Mouse (Mus musculus) stomach, embryonic 14.5 days (tissue): ENCODE results near the gene Prnd. TPM values are rescaled to one million over a fixed set of nuclear protein-coding genes. Genes with fewer than 3 reads are reported as not detected.

ENCODE experiments used
- ATAC-seq: fragments of 200-750 bp; cut with Nextera tagmentation; 2 replicates; pipeline ENCODE4 v1.8.0; 2017; ENCODE audit warnings: low read depth, moderate TSS enrichment; ENCODE audit not compliant: insufficient number of reproducible peaks, insufficient read depth, low FRiP score
- H3K27ac ChIP-seq: fragments of 300-500 bp; sonication (generic); 2 replicates; pipeline ENCODE4 v1.5.1; 2014; ENCODE audit warnings: mild to moderate bottlenecking, low read length, moderate library complexity, mixed read lengths
- H3K27me3 ChIP-seq: fragments of 300-500 bp; sonication (generic); 2 replicates; pipeline ENCODE4 v1.6.1; 2014; ENCODE audit warnings: low read length, control low read depth, mixed read lengths; ENCODE audit not compliant: control insufficient read depth, insufficient read depth
- H3K36me3 ChIP-seq: fragments of 300-500 bp; sonication (generic); 2 replicates; pipeline ENCODE4 v1.6.1; 2014; ENCODE audit warnings: mild to moderate bottlenecking, control low read depth, low read length, moderate library complexity, mixed read lengths; ENCODE audit not compliant: control insufficient read depth, insufficient read depth
- H3K4me1 ChIP-seq: fragments of 300-500 bp; sonication (generic); 2 replicates; pipeline ENCODE4 v1.6.1; 2014; ENCODE audit warnings: low read length, control low read depth, mixed read lengths; ENCODE audit not compliant: control insufficient read depth, insufficient read depth
- H3K4me2 ChIP-seq: fragments of 300-500 bp; sonication (generic); replicated peaks from 2 replicates; pipeline ENCODE4 v1.6.1; 2014; ENCODE audit warnings: low read depth, low read length, control low read depth
- H3K4me3 ChIP-seq: fragments of 300-500 bp; sonication (generic); 2 replicates; pipeline ENCODE4 v1.5.1; 2014; ENCODE audit warnings: low read depth, low read length, control low read depth
- H3K9ac ChIP-seq: fragments of 300-500 bp; sonication (generic); replicated peaks from 2 replicates; pipeline ENCODE4 v1.6.1; 2014; ENCODE audit warnings: low read depth, mild to moderate bottlenecking, control low read depth, low read length, moderate library complexity, mixed read lengths
- H3K9me3 ChIP-seq: fragments of 300-500 bp; sonication (generic); 2 replicates; pipeline ENCODE4 v1.6.1; 2016; ENCODE audit warnings: low read depth, low read length, control low read depth; ENCODE audit not compliant: control insufficient read depth
- WGBS: fragments of 180-500 bp; shearing (Covaris S2); extraction: QIAGEN DNeasy Blood & Tissue Kit; methylation state at CpG from one replicate; pipeline ENCODE4 v1.1.7; 2014; 5-methylcytosine and 5-hydroxymethylcytosine counted together
- polyA plus RNA-seq: library from polyadenylated mRNA; unstranded; fragments of >200 nt; fragmentation: Nextera tagmentation; extraction: Ambion mirVana; gene quantifications from 2 replicates; pipeline ENCODE4 v1.2.1, GENCODE M21; 2014

The Prnd gene
- polyA plus RNA-seq, 1 experiment from 2014 or later, result 49.9 TPM

GRCm38 (mm10) chr2:131980866-131981265 is 30.2 kb downstream of the Prnd start:
- ATAC-seq, result no peak; the same call in 1 of the 2 replicates
- H3K4me2 ChIP-seq, result no peak overlapping the region
- no peaks in the 10 kb centered on the region for H3K9me3 ChIP-seq
- no peak overlapping the region for H3K4me3 ChIP-seq
- H3K4me1 ChIP-seq, result no peaks in the 10 kb centered on the region
- no peaks in the 10 kb centered on the region for H3K27me3 ChIP-seq
- 33% methylated on average over 9 of the region's 9 CpGs for WGBS
- H3K27ac ChIP-seq, result no peak overlapping the region
- no peak overlapping the region for H3K9ac ChIP-seq
- no peaks in the 10 kb centered on the region for H3K36me3 ChIP-seq

DNA sequence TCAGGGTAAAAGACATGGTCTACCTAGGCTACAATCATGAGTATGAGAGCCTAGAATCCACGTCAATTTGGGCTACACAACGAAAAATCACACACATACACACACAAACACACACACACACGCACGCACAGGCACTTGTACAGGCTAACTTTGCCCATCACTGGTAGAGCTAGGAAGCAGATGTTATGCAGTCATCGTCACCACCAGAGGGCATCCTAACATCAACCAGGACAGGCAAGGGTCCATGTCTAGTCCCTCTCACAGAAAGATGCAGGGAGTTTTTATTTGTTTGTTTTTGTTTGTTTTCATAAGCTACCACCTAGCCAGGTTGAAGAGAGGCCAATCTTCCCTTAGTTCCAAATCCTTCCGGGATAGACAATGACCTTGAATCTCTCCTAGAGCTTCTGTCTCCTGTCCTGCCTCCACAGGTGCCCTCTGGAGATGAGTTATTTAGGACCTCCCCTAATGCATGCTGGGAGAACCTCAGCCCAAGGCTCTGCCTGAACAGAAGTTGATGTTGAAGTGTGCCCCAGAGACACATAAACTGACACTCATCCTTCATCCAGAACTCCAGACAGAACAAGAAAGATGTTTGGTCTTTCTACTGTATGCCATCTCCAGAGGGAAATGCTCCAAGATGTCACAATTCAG is 32.0 kb downstream of the Prnd start:
- Histone ChIP-seq H3K36me3 (no peaks in the 10 kb centered on the region), H3K9me3 (no peaks in the 10 kb centered on the region), H3K4me1 (no peaks in the 10 kb centered on the region), H3K27me3 (no peaks in the 10 kb centered on the region), H3K27ac (no peak overlapping the region), H3K4me2 (no peak overlapping the region), H3K9ac (no peak overlapping the region), H3K4me3 (no peak overlapping the region)
- WGBS, result 14% methylated on average over 6 of the region's 6 CpGs
- ATAC-seq, result peak; percentile 58; the same call in 1 of the 2 replicates

DNA sequence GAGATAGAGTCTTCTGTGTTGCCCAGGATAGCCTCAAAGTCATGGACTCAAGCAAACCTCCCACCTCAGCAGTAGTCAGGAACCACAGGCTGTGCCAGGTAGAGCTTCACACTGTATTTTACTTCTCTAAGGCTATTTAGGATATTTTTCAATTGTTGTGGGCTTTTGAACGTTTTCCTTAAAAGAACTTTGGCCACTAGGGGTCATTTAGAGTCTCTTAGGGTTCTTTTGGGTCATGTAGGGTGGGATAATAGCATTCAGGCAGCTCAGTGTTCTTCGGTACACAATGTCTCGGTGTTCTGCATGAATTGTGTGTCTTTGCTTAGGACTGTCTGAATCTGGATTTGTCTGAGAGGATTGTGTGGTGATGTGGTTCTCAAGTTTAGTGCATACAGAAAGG is 37.3 kb downstream of the Prnd start:
- H3K4me3 ChIP-seq, result no peak overlapping the region
- ATAC-seq, result no peak
- WGBS, result 49% methylated on average over 3 of the region's 3 CpGs
- H3K27ac ChIP-seq, result no peak overlapping the region
- H3K9ac ChIP-seq, result no peak overlapping the region
- H3K27me3 ChIP-seq, result no peaks in the 10 kb centered on the region
- H3K36me3 ChIP-seq, result no peaks in the 10 kb centered on the region
- no peaks in the 10 kb centered on the region for H3K9me3 ChIP-seq
- H3K4me2 ChIP-seq, result no peak overlapping the region
- H3K4me1 ChIP-seq, result no peaks in the 10 kb centered on the region

DNA sequence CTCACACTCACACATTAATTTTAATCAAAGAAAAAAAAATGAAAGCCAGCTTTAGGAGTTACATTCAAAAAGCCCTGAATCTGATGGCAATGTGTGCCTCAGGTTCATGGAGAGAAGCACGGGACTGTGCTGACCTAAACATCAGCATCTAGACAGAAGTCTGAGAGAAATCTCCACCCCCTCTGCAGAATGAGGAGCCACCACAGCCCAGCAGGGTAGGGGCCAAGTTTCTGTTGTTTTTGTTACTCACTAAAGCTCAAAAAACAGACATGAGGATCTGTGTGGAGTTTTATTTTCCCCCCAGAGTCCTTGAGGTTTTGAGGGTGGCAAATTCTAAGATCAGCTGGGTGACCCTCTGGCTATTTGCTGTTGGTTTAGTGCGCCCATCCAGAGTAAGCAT is 37.9 kb downstream of the Prnd start:
- WGBS, result 65% methylated on average over 2 of the region's 2 CpGs
- no peak for ATAC-seq
- Histone ChIP-seq H3K9me3 (no peaks in the 10 kb centered on the region), H3K4me2 (no peak overlapping the region), H3K4me1 (no peaks in the 10 kb centered on the region), H3K27me3 (no peaks in the 10 kb centered on the region), H3K9ac (no peak overlapping the region), H3K27ac (no peak overlapping the region), H3K36me3 (no peaks in the 10 kb centered on the region), H3K4me3 (no peak overlapping the region)

DNA sequence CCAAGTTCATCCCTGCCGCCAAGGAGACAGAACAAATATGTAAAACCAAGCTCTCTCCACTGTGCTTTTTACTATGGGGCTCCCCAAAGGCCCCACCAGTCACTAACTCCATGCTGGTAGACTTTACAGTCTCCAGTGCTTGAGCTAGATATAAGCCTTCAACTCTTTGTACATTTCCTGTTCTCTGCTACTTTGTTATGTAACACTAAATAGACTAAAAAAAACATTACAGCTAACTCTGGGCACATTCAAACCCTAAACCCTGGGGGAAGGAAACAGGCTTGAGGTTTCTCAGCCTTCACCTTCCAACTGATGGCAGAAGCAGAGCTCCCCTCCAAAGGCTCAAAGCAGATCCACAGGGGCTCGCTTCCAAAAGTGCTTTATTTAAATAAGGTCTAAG is 41.8 kb downstream of the Prnd start:
- no peak overlapping the region for H3K27ac ChIP-seq
- 83% methylated on average over 2 of the region's 2 CpGs for WGBS

DNA sequence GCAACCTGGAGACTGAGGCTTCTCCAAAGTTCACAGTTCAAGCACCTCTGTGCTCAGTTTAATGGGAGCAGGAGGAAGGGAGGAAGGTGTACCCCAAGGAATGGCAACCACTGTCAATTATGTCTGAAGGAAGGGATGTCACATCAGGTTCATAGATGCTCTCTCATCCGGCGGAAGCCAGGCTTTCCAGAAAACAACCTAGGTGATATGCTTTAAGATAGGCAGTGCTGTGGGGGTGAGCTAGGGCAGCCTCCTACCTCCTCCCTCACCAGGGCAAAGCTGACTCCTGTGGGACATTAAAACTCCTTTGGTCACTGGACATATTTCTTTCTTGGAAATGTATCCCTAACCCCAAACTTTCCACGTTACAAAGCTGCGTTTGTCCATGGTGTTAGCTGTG is 42.5 kb downstream of the Prnd start:
- Histone ChIP-seq H3K4me1 (no peaks in the 10 kb centered on the region), H3K27me3 (no peaks in the 10 kb centered on the region), H3K9me3 (no peaks in the 10 kb centered on the region), H3K27ac (no peak overlapping the region), H3K9ac (no peak overlapping the region), H3K36me3 (no peaks in the 10 kb centered on the region), H3K4me3 (no peak overlapping the region), H3K4me2 (no peak overlapping the region)
- WGBS, result 78% methylated on average over 4 of the region's 4 CpGs
- no peak for ATAC-seq

More for the DNA sequence above, 41.8 kb downstream of the Prnd start:
- no peak for ATAC-seq
- no peak overlapping the region for H3K9ac ChIP-seq
- H3K4me2 ChIP-seq, result no peak overlapping the region
- H3K9me3 ChIP-seq, result no peaks in the 10 kb centered on the region
- H3K4me3 ChIP-seq, result no peak overlapping the region
- H3K36me3 ChIP-seq, result no peaks in the 10 kb centered on the region
- H3K27me3 ChIP-seq, result no peaks in the 10 kb centered on the region
- H3K4me1 ChIP-seq, result no peaks in the 10 kb centered on the region

DNA sequence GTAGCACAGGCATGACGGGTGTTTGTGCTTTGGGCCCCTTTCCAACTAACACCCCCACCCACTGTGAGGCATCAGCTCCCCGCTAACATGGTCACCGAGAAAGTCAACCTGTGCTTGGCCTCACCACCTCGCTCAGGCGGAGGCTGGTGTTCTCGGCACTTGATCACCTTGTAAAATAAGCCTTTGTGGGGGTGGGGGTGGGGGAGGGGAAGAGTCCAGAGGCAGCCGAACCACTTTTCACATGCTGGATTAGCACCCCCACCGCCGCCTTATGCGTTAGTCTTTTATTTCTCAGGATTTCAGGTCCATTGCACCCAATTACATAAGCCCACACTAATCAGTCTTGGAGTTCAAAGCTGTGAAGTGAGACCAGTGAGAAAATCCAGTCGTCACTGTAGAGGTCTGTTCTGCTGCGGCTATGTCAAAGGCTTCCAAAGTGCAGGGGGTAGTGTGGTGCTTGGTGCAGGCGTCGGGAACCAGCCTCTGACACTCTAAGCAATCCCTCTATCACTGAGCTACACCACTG is 43.0 kb downstream of the Prnd start:
- WGBS, result 33% methylated on average over 14 of the region's 14 CpGs
- H3K27ac ChIP-seq, result no peak overlapping the region
- no peaks in the 10 kb centered on the region for H3K27me3 ChIP-seq
- H3K9ac ChIP-seq, result no peak overlapping the region
- no peak for ATAC-seq
- H3K36me3 ChIP-seq, result no peaks in the 10 kb centered on the region
- H3K4me1 ChIP-seq, result no peaks in the 10 kb centered on the region
- H3K9me3 ChIP-seq, result no peaks in the 10 kb centered on the region
- no peak overlapping the region for H3K4me2 ChIP-seq
- no peak overlapping the region for H3K4me3 ChIP-seq

GRCm38 (mm10) chr2:131994971-131995370 is 44.3 kb downstream of the Prnd start:
- Histone ChIP-seq H3K9me3 (no peaks in the 10 kb centered on the region), H3K36me3 (no peaks in the 10 kb centered on the region), H3K4me3 (no peak overlapping the region), H3K4me1 (no peaks in the 10 kb centered on the region), H3K9ac (no peak overlapping the region), H3K27ac (no peak overlapping the region), H3K27me3 (no peaks in the 10 kb centered on the region), H3K4me2 (no peak overlapping the region)
- no peak for ATAC-seq
- WGBS, result 91% methylated on average over 6 of the region's 6 CpGs

DNA sequence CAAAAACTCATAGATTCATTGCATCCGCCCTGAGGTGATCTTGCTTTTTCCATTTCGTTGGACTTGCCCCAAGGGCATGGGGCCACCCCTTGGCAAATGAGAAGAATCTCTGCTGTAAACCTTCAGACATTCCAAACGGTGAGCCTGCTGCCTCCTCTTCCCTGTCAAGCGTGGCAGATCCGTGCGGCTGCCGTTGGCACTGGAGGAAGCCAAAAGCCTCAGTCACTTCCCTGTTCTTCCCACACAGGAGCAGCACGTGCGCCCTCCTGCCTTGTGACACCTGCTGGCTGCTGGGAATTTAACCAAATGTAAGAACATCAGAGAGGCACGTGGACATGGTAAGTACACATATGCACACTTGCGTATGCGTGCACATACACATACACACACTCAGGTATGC is 45.1 kb downstream of the Prnd start:
- Histone ChIP-seq H3K4me2 (no peak overlapping the region), H3K4me1 (no peaks in the 10 kb centered on the region), H3K27me3 (no peaks in the 10 kb centered on the region), H3K36me3 (no peaks in the 10 kb centered on the region), H3K9ac (no peak overlapping the region), H3K27ac (no peak overlapping the region), H3K9me3 (no peaks in the 10 kb centered on the region), H3K4me3 (no peak overlapping the region)
- WGBS, result 85% methylated on average over 12 of the region's 12 CpGs
- ATAC-seq, result no peak
